Mouse (Mus musculus) liver, embryonic 12.5 days (tissue): ENCODE results near the gene Zfp664. TPM values are rescaled to one million over a fixed set of nuclear protein-coding genes. Genes with fewer than 3 reads are reported as not detected.

Source experiments
- ATAC-seq: fragments of 200-750 bp; cut with Nextera tagmentation; 2 replicates; pipeline ENCODE4 v1.8.0; 2017; ENCODE audit warnings: moderate number of reproducible peaks, mild to moderate bottlenecking, moderate library complexity
- H3K27ac ChIP-seq: fragments of 300-500 bp; sonication (generic); 2 replicates; pipeline ENCODE4 v1.5.1; 2016; ENCODE audit warnings: mild to moderate bottlenecking
- H3K27me3 ChIP-seq: fragments of 300-500 bp; sonication (generic); replicated peaks from 2 replicates; pipeline ENCODE4 v1.6.1; 2016; ENCODE audit warnings: mild to moderate bottlenecking, moderate library complexity
- H3K36me3 ChIP-seq: fragments of 300-500 bp; sonication (generic); 2 replicates; pipeline ENCODE4 v1.6.1; 2016; ENCODE audit warnings: mild to moderate bottlenecking, moderate library complexity
- H3K4me1 ChIP-seq: fragments of 300-500 bp; sonication (generic); 2 replicates; pipeline ENCODE4 v1.6.1; 2016
- H3K4me2 ChIP-seq: fragments of 300-500 bp; sonication (generic); 2 replicates; pipeline ENCODE4 v1.6.1; 2016; ENCODE audit warnings: mild to moderate bottlenecking, moderate library complexity
- H3K4me3 ChIP-seq: fragments of 300-500 bp; sonication (generic); 2 replicates; pipeline ENCODE4 v1.5.1; 2016; ENCODE audit warnings: mild to moderate bottlenecking, moderate library complexity
- H3K9ac ChIP-seq: fragments of 300-500 bp; sonication (generic); 2 replicates; pipeline ENCODE4 v1.6.1; 2016; ENCODE audit warnings: mild to moderate bottlenecking, moderate library complexity
- H3K9me3 ChIP-seq: fragments of 300-500 bp; sonication (generic); replicated peaks from 2 replicates; pipeline ENCODE4 v1.6.1; 2016; ENCODE audit warnings: mild to moderate bottlenecking, moderate library complexity
- WGBS: fragments of 180-500 bp; shearing (Covaris S2); methylation state at CpG from one replicate; pipeline ENCODE4 v1.1.7; 2016; ENCODE audit not compliant: insufficient replicate concordance; 5-methylcytosine and 5-hydroxymethylcytosine counted together
- polyA plus RNA-seq: library from polyadenylated mRNA; unstranded; fragments of >200 nt; fragmentation: Nextera tagmentation; extraction: Ambion mirVana; gene quantifications from 2 replicates; pipeline ENCODE4 v1.2.1, GENCODE M21; 2016

Gene Zfp664
- polyA plus RNA-seq, 1 experiment from 2014 or later = 21.3 TPM

- peaks cover 8% of the 10 kb centered on the region; the same call in 1 of the 2 replicates for H3K27me3 ChIP-seq
- WGBS = 74% methylated on average over 1 of the region's 1 CpGs
- ATAC-seq = no peak
Measured at GRCm38 (mm10) chr5:124847014-124847413, 15.5 kb upstream of the Zfp664 start.

GRCm38 (mm10) chr5:124848994-124849393 is 13.5 kb upstream of the Zfp664 start:
- Histone ChIP-seq H3K9ac (no peak overlapping the region), H3K4me3 (no peak overlapping the region), H3K27me3 (peaks cover 14% of the 10 kb centered on the region; the same call in 1 of the 2 replicates), H3K4me1 (0 out of 2 replicates have a peak, but pooled peaks cover 3% of the 10 kb centered on the region), H3K27ac (no peak overlapping the region), H3K9me3 (no peaks in the 10 kb centered on the region), H3K36me3 (no peaks in the 10 kb centered on the region), H3K4me2 (no peak overlapping the region)
- WGBS = 55% methylated on average over 3 of the region's 3 CpGs
- no peak for ATAC-seq

More at GRCm38 (mm10) chr5:124847014-124847413, 15.5 kb upstream of the Zfp664 start:
- H3K4me1 ChIP-seq = 0 out of 2 replicates have a peak, but pooled peaks cover 3% of the 10 kb centered on the region
- no peaks in the 10 kb centered on the region for H3K36me3 ChIP-seq
- H3K9ac ChIP-seq = no peak overlapping the region
- H3K27ac ChIP-seq = no peak overlapping the region
- H3K9me3 ChIP-seq = no peaks in the 10 kb centered on the region
- no peak overlapping the region for H3K4me2 ChIP-seq
- H3K4me3 ChIP-seq = no peak overlapping the region

- no peak overlapping the region for H3K27ac ChIP-seq
- no peaks in the 10 kb centered on the region for H3K9me3 ChIP-seq
- H3K36me3 ChIP-seq = no peaks in the 10 kb centered on the region
- no peak overlapping the region for H3K4me3 ChIP-seq
- WGBS = 45% methylated on average over 4 of the region's 4 CpGs
- no peak for ATAC-seq
- H3K4me1 ChIP-seq = no peaks in the 10 kb centered on the region
- peaks cover 25% of the 10 kb centered on the region for H3K27me3 ChIP-seq
- no peak overlapping the region for H3K4me2 ChIP-seq
- no peak overlapping the region for H3K9ac ChIP-seq
Measured at GRCm38 (mm10) chr5:124851572-124851971, 10.9 kb upstream of the Zfp664 start.

GRCm38 (mm10) chr5:124852294-124852693 is 10.2 kb upstream of the Zfp664 start:
- Histone ChIP-seq H3K27ac (no peak overlapping the region), H3K27me3 (peaks cover 33% of the 10 kb centered on the region), H3K9ac (no peak overlapping the region), H3K36me3 (no peaks in the 10 kb centered on the region), H3K4me3 (no peak overlapping the region), H3K4me1 (no peaks in the 10 kb centered on the region), H3K9me3 (no peaks in the 10 kb centered on the region), H3K4me2 (no peak overlapping the region)
- 18% methylated on average over 2 of the region's 2 CpGs for WGBS
- ATAC-seq = no peak

- no peaks in the 10 kb centered on the region for H3K4me1 ChIP-seq
- no peak overlapping the region for H3K9ac ChIP-seq
- H3K27ac ChIP-seq = no peak overlapping the region
- H3K27me3 ChIP-seq = peaks cover 40% of the 10 kb centered on the region
- ATAC-seq = no peak
- no peaks in the 10 kb centered on the region for H3K36me3 ChIP-seq
- H3K9me3 ChIP-seq = no peaks in the 10 kb centered on the region
- 66% methylated on average over 2 of the region's 2 CpGs for WGBS
- no peak overlapping the region for H3K4me3 ChIP-seq
- no peak overlapping the region for H3K4me2 ChIP-seq
Measured at GRCm38 (mm10) chr5:124853079-124853478, 9.4 kb upstream of the Zfp664 start.

GRCm38 (mm10) chr5:124854202-124854601 is 8.3 kb upstream of the Zfp664 start:
- Histone ChIP-seq H3K9ac (no peak overlapping the region), H3K27me3 (peaks cover 51% of the 10 kb centered on the region), H3K4me1 (no peaks in the 10 kb centered on the region), H3K27ac (no peak overlapping the region), H3K36me3 (no peaks in the 10 kb centered on the region), H3K9me3 (no peaks in the 10 kb centered on the region), H3K4me3 (no peak overlapping the region), H3K4me2 (no peak overlapping the region)
- no peak for ATAC-seq
- 61% methylated on average over 4 of the region's 4 CpGs for WGBS

GRCm38 (mm10) chr5:124860013-124860412 is 2.5 kb upstream of the Zfp664 start:
- no peak for ATAC-seq
- Histone ChIP-seq H3K36me3 (no peaks in the 10 kb centered on the region), H3K27ac (no peak overlapping the region), H3K9ac (no peak overlapping the region), H3K9me3 (no peaks in the 10 kb centered on the region), H3K27me3 (peaks cover 68% of the 10 kb centered on the region), H3K4me2 (no peak overlapping the region), H3K4me3 (no peak overlapping the region), H3K4me1 (peaks cover 25% of the 10 kb centered on the region)
- WGBS = 11% methylated on average over 5 of the region's 5 CpGs

- H3K9me3 ChIP-seq = no peaks in the 10 kb centered on the region
- peak overlapping the region; percentile 97 for H3K4me3 ChIP-seq
- no peak overlapping the region for H3K27ac ChIP-seq
- peaks cover 25% of the 10 kb centered on the region for H3K4me1 ChIP-seq
- no peak for ATAC-seq
- WGBS = 1% methylated on average over 33 of the region's 33 CpGs
- peak overlapping the region; percentile 66; the same call in 1 of the 2 replicates for H3K9ac ChIP-seq
- H3K27me3 ChIP-seq = peaks cover 57% of the 10 kb centered on the region
- H3K36me3 ChIP-seq = peaks cover 7% of the 10 kb centered on the region; the same call in 1 of the 2 replicates
- peak overlapping the region; percentile 98 for H3K4me2 ChIP-seq
Measured at GRCm38 (mm10) chr5:124861463-124861862, 1.0 kb upstream of the Zfp664 start.

- under 1% methylated on average over 71 of the region's 88 CpGs for WGBS
- H3K27me3 ChIP-seq = peaks cover 41% of the 10 kb centered on the region
- H3K9me3 ChIP-seq = no peaks in the 10 kb centered on the region
- peak overlapping the region; percentile 98 for H3K4me2 ChIP-seq
- peak overlapping the region; percentile 97 for H3K4me3 ChIP-seq
- peak overlapping the region; percentile 78 for H3K27ac ChIP-seq
- peak; percentile 52 for ATAC-seq
- H3K4me1 ChIP-seq = peaks cover 25% of the 10 kb centered on the region
- H3K36me3 ChIP-seq = peaks cover 7% of the 10 kb centered on the region; the same call in 1 of the 2 replicates
- peak overlapping the region; percentile 93 for H3K9ac ChIP-seq
Measured at GRCm38 (mm10) chr5:124862871-124863741, 615 bp downstream of the Zfp664 start.

GRCm38 (mm10) chr5:124868981-124869380 is 6.5 kb downstream of the Zfp664 start:
- H3K4me1 ChIP-seq = peaks cover 24% of the 10 kb centered on the region
- no peaks in the 10 kb centered on the region for H3K27me3 ChIP-seq
- no peak overlapping the region for H3K9ac ChIP-seq
- H3K36me3 ChIP-seq = peaks cover 17% of the 10 kb centered on the region
- no peaks in the 10 kb centered on the region for H3K9me3 ChIP-seq
- WGBS = 55% methylated on average over 4 of the region's 4 CpGs
- no peak for ATAC-seq
- no peak overlapping the region for H3K27ac ChIP-seq
- H3K4me3 ChIP-seq = no peak overlapping the region
- no peak overlapping the region for H3K4me2 ChIP-seq

- Histone ChIP-seq H3K9ac (no peak overlapping the region), H3K9me3 (no peaks in the 10 kb centered on the region), H3K27ac (no peak overlapping the region), H3K4me3 (no peak overlapping the region), H3K4me2 (no peak overlapping the region), H3K36me3 (peaks cover 26% of the 10 kb centered on the region), H3K27me3 (no peaks in the 10 kb centered on the region), H3K4me1 (peaks cover 21% of the 10 kb centered on the region; the same call in 1 of the 2 replicates)
- 74% methylated on average over 2 of the region's 2 CpGs for WGBS
- no peak for ATAC-seq
Measured at GRCm38 (mm10) chr5:124872033-124872432, 9.5 kb downstream of the Zfp664 start.

GRCm38 (mm10) chr5:124873096-124873495 is 10.6 kb downstream of the Zfp664 start:
- H3K9ac ChIP-seq = no peak overlapping the region
- H3K9me3 ChIP-seq = no peaks in the 10 kb centered on the region
- ATAC-seq = no peak
- no peak overlapping the region for H3K27ac ChIP-seq
- H3K36me3 ChIP-seq = peaks cover 26% of the 10 kb centered on the region
- no peak overlapping the region for H3K4me2 ChIP-seq
- 60% methylated on average over 3 of the region's 3 CpGs for whole genome bisulfite sequencing
- no peak overlapping the region for H3K4me3 ChIP-seq
- H3K27me3 ChIP-seq = no peaks in the 10 kb centered on the region
- H3K4me1 ChIP-seq = peaks cover 21% of the 10 kb centered on the region; the same call in 1 of the 2 replicates
